Mouse (Mus musculus) forebrain, embryonic 12.5 days (tissue): ENCODE data around the gene Tbc1d1. TPM values are rescaled to one million over a fixed set of nuclear protein-coding genes. Genes with fewer than 3 reads are reported as not detected.

Experiments
- ATAC-seq: fragments of 200-750 bp; cut with Nextera tagmentation; 2 replicates; pipeline ENCODE4 v1.8.0; 2017; ENCODE audit warnings: moderate TSS enrichment; ENCODE audit not compliant: low FRiP score
- H3K27ac ChIP-seq: fragments of 300-500 bp; sonication (generic); 2 replicates; pipeline ENCODE4 v1.5.1; 2016; ENCODE audit warnings: mild to moderate bottlenecking
- H3K27me3 ChIP-seq: fragments of 300-500 bp; sonication (generic); 2 replicates; pipeline ENCODE4 v1.6.1; 2016; ENCODE audit warnings: mild to moderate bottlenecking
- H3K36me3 ChIP-seq: fragments of 300-500 bp; sonication (generic); replicated peaks from 2 replicates; pipeline ENCODE4 v1.6.1; 2016; ENCODE audit warnings: mild to moderate bottlenecking
- H3K4me1 ChIP-seq: fragments of 300-500 bp; sonication (generic); 2 replicates; pipeline ENCODE4 v1.6.1; 2016
- H3K4me2 ChIP-seq: fragments of 300-500 bp; sonication (generic); 2 replicates; pipeline ENCODE4 v1.6.1; 2016; ENCODE audit warnings: mild to moderate bottlenecking, moderate library complexity
- H3K4me3 ChIP-seq: fragments of 300-500 bp; sonication (generic); replicated peaks from 2 replicates; pipeline ENCODE4 v1.5.1; 2016; ENCODE audit warnings: mild to moderate bottlenecking
- H3K9ac ChIP-seq: fragments of 300-500 bp; sonication (generic); 2 replicates; pipeline ENCODE4 v1.6.1; 2016; ENCODE audit warnings: mild to moderate bottlenecking
- H3K9me3 ChIP-seq: fragments of 300-500 bp; sonication (generic); 2 replicates; pipeline ENCODE4 v1.6.1; 2016
- WGBS: fragments of 180-500 bp; shearing (Covaris S2); methylation state at CpG from one replicate; pipeline ENCODE4 v1.1.7; 2016; 5-methylcytosine and 5-hydroxymethylcytosine counted together
- polyA plus RNA-seq: library from polyadenylated mRNA; unstranded; fragments of >200 nt; fragmentation: Nextera tagmentation; extraction: Ambion mirVana; gene quantifications from 2 replicates; pipeline ENCODE4 v1.2.1, GENCODE M21; 2016

Gene Tbc1d1
- polyA plus RNA-seq, 1 experiment from 2014 or later = 25.3 TPM

GRCm38 (mm10) chr5:64251435-64251834 lies 95.3 kb downstream of the Tbc1d1 start:
- WGBS = 67% methylated on average over 5 of the region's 5 CpGs
- Histone ChIP-seq H3K4me1 (peaks cover 11% of the 10 kb centered on the region), H3K36me3 (no peaks in the 10 kb centered on the region), H3K4me2 (no peak overlapping the region), H3K4me3 (no peak overlapping the region), H3K9ac (no peak overlapping the region), H3K27ac (no peak overlapping the region), H3K27me3 (no peaks in the 10 kb centered on the region), H3K9me3 (no peaks in the 10 kb centered on the region)
- no peak for ATAC-seq

- ATAC-seq = no peak
These were observed 98.2 kb downstream of the Tbc1d1 start for GRCm38 (mm10) chr5:64254278-64254677.

GRCm38 (mm10) chr5:64254988-64255387 lies 98.9 kb downstream of the Tbc1d1 start:
- Histone ChIP-seq H3K9ac (no peak overlapping the region), H3K27ac (no peak overlapping the region), H3K4me2 (no peak overlapping the region), H3K9me3 (no peaks in the 10 kb centered on the region), H3K36me3 (peaks cover 9% of the 10 kb centered on the region), H3K4me3 (no peak overlapping the region), H3K27me3 (no peaks in the 10 kb centered on the region), H3K4me1 (peaks cover 11% of the 10 kb centered on the region)
- no peak for ATAC-seq
- 40% methylated on average over 6 of the region's 6 CpGs for WGBS

More at GRCm38 (mm10) chr5:64254278-64254677, 98.2 kb downstream of the Tbc1d1 start:
- WGBS = 17% methylated on average over 3 of the region's 3 CpGs
- no peak overlapping the region for H3K4me3 ChIP-seq
- no peaks in the 10 kb centered on the region for H3K9me3 ChIP-seq
- H3K4me1 ChIP-seq = peaks cover 11% of the 10 kb centered on the region
- no peak overlapping the region for H3K9ac ChIP-seq
- no peak overlapping the region for H3K4me2 ChIP-seq
- H3K36me3 ChIP-seq = peaks cover 9% of the 10 kb centered on the region
- no peak overlapping the region for H3K27ac ChIP-seq
- no peaks in the 10 kb centered on the region for H3K27me3 ChIP-seq

GRCm38 (mm10) chr5:64263348-64263747 lies 107.2 kb downstream of the Tbc1d1 start:
- no peak for ATAC-seq
- no peak overlapping the region for H3K27ac ChIP-seq
- no peak overlapping the region for H3K4me3 ChIP-seq
- 78% methylated on average over 11 of the region's 11 CpGs for WGBS
- no peaks in the 10 kb centered on the region for H3K4me1 ChIP-seq
- no peak overlapping the region for H3K4me2 ChIP-seq
- H3K27me3 ChIP-seq = no peaks in the 10 kb centered on the region
- peaks cover 6% of the 10 kb centered on the region for H3K36me3 ChIP-seq
- no peaks in the 10 kb centered on the region for H3K9me3 ChIP-seq
- H3K9ac ChIP-seq = no peak overlapping the region

GRCm38 (mm10) chr5:64263898-64264478 lies 107.9 kb downstream of the Tbc1d1 start:
- Histone ChIP-seq H3K27me3 (no peaks in the 10 kb centered on the region), H3K4me3 (no peak overlapping the region), H3K4me1 (no peaks in the 10 kb centered on the region), H3K9ac (no peak overlapping the region), H3K27ac (no peak overlapping the region), H3K9me3 (no peaks in the 10 kb centered on the region), H3K36me3 (peaks cover 6% of the 10 kb centered on the region), H3K4me2 (no peak overlapping the region)
- 81% methylated on average over 13 of the region's 13 CpGs for WGBS
- ATAC-seq = no peak

GRCm38 (mm10) chr5:64265145-64265544 lies 109.0 kb downstream of the Tbc1d1 start:
- H3K9ac ChIP-seq = no peak overlapping the region
- no peak overlapping the region for H3K27ac ChIP-seq
- H3K9me3 ChIP-seq = no peaks in the 10 kb centered on the region
- no peak overlapping the region for H3K4me3 ChIP-seq
- ATAC-seq = no peak
- peaks cover 7% of the 10 kb centered on the region for H3K4me1 ChIP-seq
- H3K4me2 ChIP-seq = no peak overlapping the region
- H3K27me3 ChIP-seq = no peaks in the 10 kb centered on the region
- WGBS = 24% methylated on average over 3 of the region's 3 CpGs
- peaks cover 6% of the 10 kb centered on the region for H3K36me3 ChIP-seq

GRCm38 (mm10) chr5:64265906-64266305 lies 109.8 kb downstream of the Tbc1d1 start:
- peaks cover 7% of the 10 kb centered on the region for H3K36me3 ChIP-seq
- H3K27me3 ChIP-seq = no peaks in the 10 kb centered on the region
- WGBS = 88% methylated on average over 3 of the region's 3 CpGs
- H3K4me3 ChIP-seq = no peak overlapping the region
- H3K9ac ChIP-seq = no peak overlapping the region
- ATAC-seq = no peak
- no peak overlapping the region for H3K4me2 ChIP-seq
- no peak overlapping the region for H3K27ac ChIP-seq
- H3K9me3 ChIP-seq = no peaks in the 10 kb centered on the region
- H3K4me1 ChIP-seq = peaks cover 7% of the 10 kb centered on the region

- Histone ChIP-seq H3K36me3 (peaks cover 13% of the 10 kb centered on the region), H3K27ac (no peak overlapping the region), H3K9ac (no peak overlapping the region), H3K4me2 (no peak overlapping the region), H3K4me1 (peaks cover 7% of the 10 kb centered on the region), H3K27me3 (no peaks in the 10 kb centered on the region), H3K9me3 (no peaks in the 10 kb centered on the region), H3K4me3 (no peak overlapping the region)
- no peak for ATAC-seq
- WGBS = 94% methylated on average over 2 of the region's 2 CpGs
These were observed 110.4 kb downstream of the Tbc1d1 start for GRCm38 (mm10) chr5:64266534-64266933.

GRCm38 (mm10) chr5:64267279-64267678 lies 111.2 kb downstream of the Tbc1d1 start:
- Histone ChIP-seq H3K27me3 (no peaks in the 10 kb centered on the region), H3K4me1 (peaks cover 7% of the 10 kb centered on the region), H3K27ac (no peak overlapping the region), H3K4me3 (no peak overlapping the region), H3K36me3 (peaks cover 17% of the 10 kb centered on the region), H3K9ac (no peak overlapping the region), H3K4me2 (no peak overlapping the region), H3K9me3 (no peaks in the 10 kb centered on the region)
- ATAC-seq = no peak
- 92% methylated on average over 9 of the region's 9 CpGs for WGBS

- 0 out of 2 replicates have a peak, but pooled peaks cover 13% of the 10 kb centered on the region for H3K36me3 ChIP-seq
- no peak overlapping the region for H3K27ac ChIP-seq
- H3K4me3 ChIP-seq = no peak overlapping the region
- 16% methylated on average over 7 of the region's 7 CpGs for WGBS
- no peak overlapping the region for H3K9ac ChIP-seq
- H3K4me2 ChIP-seq = no peak overlapping the region
- ATAC-seq = no peak
- H3K9me3 ChIP-seq = no peaks in the 10 kb centered on the region
- H3K27me3 ChIP-seq = no peaks in the 10 kb centered on the region
- H3K4me1 ChIP-seq = peaks cover 7% of the 10 kb centered on the region
These were observed 113.6 kb downstream of the Tbc1d1 start for GRCm38 (mm10) chr5:64269669-64270068.

GRCm38 (mm10) chr5:64273517-64273916 lies 117.4 kb downstream of the Tbc1d1 start:
- H3K4me3 ChIP-seq = no peak overlapping the region
- no peak for ATAC-seq
- no peak overlapping the region for H3K9ac ChIP-seq
- H3K9me3 ChIP-seq = no peaks in the 10 kb centered on the region
- WGBS = 93% methylated on average over 1 of the region's 1 CpGs
- H3K27me3 ChIP-seq = no peaks in the 10 kb centered on the region
- no peak overlapping the region for H3K27ac ChIP-seq
- H3K36me3 ChIP-seq = peaks cover 17% of the 10 kb centered on the region; the same call in 1 of the 2 replicates
- H3K4me2 ChIP-seq = no peak overlapping the region
- peaks cover 7% of the 10 kb centered on the region for H3K4me1 ChIP-seq

GRCm38 (mm10) chr5:64274296-64274695 lies 118.2 kb downstream of the Tbc1d1 start:
- peaks cover 22% of the 10 kb centered on the region; the same call in 1 of the 2 replicates for H3K36me3 ChIP-seq
- 69% methylated on average over 9 of the region's 9 CpGs for WGBS
- no peaks in the 10 kb centered on the region for H3K27me3 ChIP-seq
- H3K4me1 ChIP-seq = peaks cover 7% of the 10 kb centered on the region
- no peak overlapping the region for H3K4me2 ChIP-seq
- H3K27ac ChIP-seq = no peak overlapping the region
- no peak for ATAC-seq
- no peak overlapping the region for H3K4me3 ChIP-seq
- H3K9ac ChIP-seq = no peak overlapping the region
- H3K9me3 ChIP-seq = no peaks in the 10 kb centered on the region

GRCm38 (mm10) chr5:64274738-64275451 lies 118.8 kb downstream of the Tbc1d1 start:
- Histone ChIP-seq H3K4me3 (no peak overlapping the region), H3K27ac (no peak overlapping the region), H3K9ac (no peak overlapping the region), H3K9me3 (no peaks in the 10 kb centered on the region), H3K27me3 (no peaks in the 10 kb centered on the region), H3K4me2 (no peak overlapping the region), H3K36me3 (peaks cover 24% of the 10 kb centered on the region; the same call in 1 of the 2 replicates), H3K4me1 (peaks cover 2% of the 10 kb centered on the region)
- WGBS = 30% methylated on average over 17 of the region's 17 CpGs
- peak; percentile 73; the same call in 1 of the 2 replicates for ATAC-seq
